Mouse (Mus musculus) hindbrain, embryonic 14.5 days (tissue): ENCODE measurements around the gene Trdmt1. TPM values are rescaled to one million over a fixed set of nuclear protein-coding genes. Genes with fewer than 3 reads are reported as not detected.
A peak's percentile ranks its signal among the peaks of the same experiment; 100 is the strongest.

Experiments
- ATAC-seq: fragments of 200-750 bp; cut with Nextera tagmentation; 2 replicates; pipeline ENCODE4 v1.8.0; 2017; ENCODE audit warnings: moderate number of reproducible peaks, mild to moderate bottlenecking, moderate TSS enrichment, moderate library complexity; ENCODE audit not compliant: low FRiP score
- DNase-seq: peaks from one replicate; pipeline ENCODE4 v3.0.0-alpha.2; 2015; ENCODE audit warnings: low spot score
- H3K27ac ChIP-seq: fragments of 300-500 bp; sonication (generic); 2 replicates; pipeline ENCODE4 v1.5.1; 2014; ENCODE audit warnings: mild to moderate bottlenecking, moderate library complexity
- H3K27me3 ChIP-seq: fragments of 300-500 bp; sonication (generic); 2 replicates; pipeline ENCODE4 v1.6.1; 2014; ENCODE audit warnings: mild to moderate bottlenecking, low read length, mixed read lengths; ENCODE audit not compliant: control insufficient read depth, insufficient read depth
- H3K36me3 ChIP-seq: fragments of 300-500 bp; sonication (generic); replicated peaks from 2 replicates; pipeline ENCODE4 v1.6.1; 2014; ENCODE audit not compliant: control insufficient read depth, insufficient read depth
- H3K4me1 ChIP-seq: fragments of 300-500 bp; sonication (generic); replicated peaks from 2 replicates; pipeline ENCODE4 v1.6.1; 2014; ENCODE audit warnings: antibody characterized with exemption, low read length, mixed read lengths; ENCODE audit not compliant: control insufficient read depth, insufficient read depth
- H3K4me2 ChIP-seq: fragments of 300-500 bp; sonication (generic); replicated peaks from 2 replicates; pipeline ENCODE4 v1.6.1; 2014; ENCODE audit warnings: mild to moderate bottlenecking, moderate library complexity
- H3K4me3 ChIP-seq: fragments of 300-500 bp; sonication (generic); replicated peaks from 2 replicates; pipeline ENCODE4 v1.5.1; 2014; ENCODE audit warnings: mild to moderate bottlenecking, low read length
- H3K9ac ChIP-seq: fragments of 300-500 bp; sonication (generic); 2 replicates; pipeline ENCODE4 v1.6.1; 2014
- H3K9me3 ChIP-seq: fragments of 300-500 bp; sonication (generic); 2 replicates; pipeline ENCODE4 v1.6.1; 2016; ENCODE audit warnings: low read length; ENCODE audit not compliant: control insufficient read depth
- WGBS: fragments of 180-500 bp; shearing (Covaris S2); extraction: QIAGEN DNeasy Blood & Tissue Kit; methylation state at CpG from one replicate; pipeline ENCODE4 v1.1.7; 2014; 5-methylcytosine and 5-hydroxymethylcytosine counted together
- polyA plus RNA-seq: library from polyadenylated mRNA; unstranded; fragments of >200 nt; fragmentation: Nextera tagmentation; extraction: Ambion mirVana; gene quantifications from 2 replicates; pipeline ENCODE4 v1.2.1, GENCODE M21; 2014

Trdmt1 gene
- polyA plus RNA-seq, 1 experiment from 2014 or later, result 11.7 TPM

DNA sequence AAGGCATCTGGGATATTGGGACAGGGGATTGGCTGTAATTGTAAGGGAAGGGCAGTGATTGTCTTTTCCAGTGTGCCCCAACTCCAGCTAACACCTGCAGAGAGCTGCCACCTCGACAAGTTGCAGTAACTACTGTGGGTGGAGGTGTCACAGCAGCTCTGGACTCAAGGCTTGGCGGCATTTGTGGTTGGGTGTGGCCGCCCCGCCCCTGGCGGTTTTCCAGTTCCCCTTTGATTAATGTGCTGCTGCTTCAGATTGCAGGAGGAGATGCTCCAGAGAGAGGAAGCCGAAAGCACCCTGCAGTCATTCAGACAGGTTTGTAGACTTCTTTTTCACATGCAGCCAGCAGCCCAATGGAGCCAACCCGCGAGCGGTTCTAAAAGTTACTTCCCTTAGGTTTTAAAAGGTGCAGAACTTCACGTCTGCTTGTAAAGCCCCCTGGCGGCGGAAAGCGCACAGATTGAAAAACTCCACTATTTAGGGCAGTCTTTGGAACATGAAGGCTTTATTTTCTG lies 30.9 kb upstream of the Trdmt1 start:
- H3K27ac ChIP-seq, result peak overlapping the region; percentile 91
- H3K27me3 ChIP-seq, result no peaks in the 10 kb centered on the region
- peak overlapping the region; percentile 85 for H3K4me2 ChIP-seq
- peak overlapping the region; percentile 80 for H3K9ac ChIP-seq
- DNase-seq, result peak; percentile 84
- H3K36me3 ChIP-seq, result peaks cover 29% of the 10 kb centered on the region
- ATAC-seq, result no peak
- no peaks in the 10 kb centered on the region for H3K9me3 ChIP-seq
- peak overlapping the region; percentile 74 for H3K4me3 ChIP-seq
- peaks cover 18% of the 10 kb centered on the region; the same call in 1 of the 2 replicates for H3K4me1 ChIP-seq
- WGBS, result under 1% methylated on average over 13 of the region's 13 CpGs

DNA sequence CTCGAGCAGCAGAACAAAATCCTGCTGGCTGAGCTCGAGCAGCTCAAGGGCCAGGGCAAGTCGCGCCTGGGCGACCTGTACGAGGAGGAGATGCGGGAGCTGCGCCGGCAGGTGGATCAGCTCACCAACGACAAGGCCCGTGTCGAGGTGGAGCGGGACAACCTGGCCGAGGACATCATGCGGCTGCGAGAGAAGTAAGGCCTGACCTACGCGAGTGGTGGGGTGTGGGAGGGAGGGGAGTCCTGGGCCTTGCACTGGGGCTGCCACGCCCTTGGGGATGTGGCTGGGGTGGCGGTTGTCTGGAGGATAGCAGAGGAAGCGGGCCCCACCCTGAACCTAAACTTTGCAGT lies 30.3 kb upstream of the Trdmt1 start:
- peak overlapping the region; percentile 80 for H3K9ac ChIP-seq
- WGBS, result under 1% methylated on average over 21 of the region's 21 CpGs
- H3K27ac ChIP-seq, result peak overlapping the region; percentile 91
- no peak for DNase-seq
- no peaks in the 10 kb centered on the region for H3K9me3 ChIP-seq
- peak overlapping the region; percentile 74 for H3K4me3 ChIP-seq
- H3K36me3 ChIP-seq, result peaks cover 23% of the 10 kb centered on the region
- peak; percentile 2; the same call in 1 of the 2 replicates for ATAC-seq
- H3K27me3 ChIP-seq, result no peaks in the 10 kb centered on the region
- peaks cover 18% of the 10 kb centered on the region; the same call in 1 of the 2 replicates for H3K4me1 ChIP-seq
- H3K4me2 ChIP-seq, result peak overlapping the region; percentile 85

- Histone ChIP-seq H3K27ac (peak overlapping the region; percentile 91), H3K9me3 (no peaks in the 10 kb centered on the region), H3K9ac (peak overlapping the region; percentile 80), H3K4me1 (peaks cover 18% of the 10 kb centered on the region; the same call in 1 of the 2 replicates), H3K4me2 (peak overlapping the region; percentile 85), H3K27me3 (no peaks in the 10 kb centered on the region), H3K4me3 (peak overlapping the region; percentile 74), H3K36me3 (peaks cover 18% of the 10 kb centered on the region)
- DNase-seq (peak; percentile 81), ATAC-seq (peak; percentile 92)
- WGBS, result under 1% methylated on average over 46 of the region's 46 CpGs
Measured at GRCm38 (mm10) chr2:13574066-13574800, 29.8 kb upstream of the Trdmt1 start.

DNA sequence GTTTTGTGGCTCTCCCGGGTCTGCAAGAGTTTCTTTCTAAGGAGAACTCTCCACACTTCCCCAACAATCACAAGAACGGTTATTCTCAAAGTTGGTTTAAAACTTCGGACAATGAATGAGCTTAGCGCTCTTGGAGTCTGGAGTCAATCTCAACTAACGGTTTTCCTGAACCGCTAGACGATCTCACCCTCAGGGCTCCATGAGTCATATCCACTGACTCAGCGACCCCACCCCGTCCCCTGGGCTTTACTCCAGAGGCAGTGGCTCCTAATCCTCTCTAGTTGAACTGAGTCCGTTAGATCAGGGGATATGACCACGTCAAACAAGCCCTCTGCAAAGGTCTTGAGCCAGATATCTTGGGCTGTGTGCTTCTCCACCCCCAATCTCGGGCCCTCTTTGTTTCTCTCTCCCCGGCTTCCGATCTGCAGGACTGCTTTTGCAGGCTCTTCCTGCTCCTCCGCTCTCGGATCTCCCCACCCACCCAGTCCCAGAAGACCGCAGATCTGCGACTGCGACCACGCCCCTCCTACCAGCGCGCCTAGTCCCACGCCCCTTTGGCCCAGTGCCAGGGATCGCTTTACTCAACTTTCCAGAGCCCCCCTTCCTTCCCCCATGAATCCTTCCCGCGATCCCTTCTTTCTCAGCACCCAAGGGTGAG lies 29.1 kb upstream of the Trdmt1 start, which contains the start of gene Vim:
Gene Vim (plus strand): TSS at position 520 of the 658 bp plus-strand sequence.
- DNase-seq, result peak; percentile 87
- Histone ChIP-seq H3K4me2 (peak within 1 kb of the TSS; percentile 85), H3K4me3 (peak within 1 kb of the TSS; percentile 74), H3K27me3 (no peaks in the 10 kb centered on the region), H3K27ac (peak within 1 kb of the TSS; percentile 91), H3K4me1 (peaks cover 18% of the 10 kb centered on the region; the same call in 1 of the 2 replicates), H3K9me3 (no peaks in the 10 kb centered on the region), H3K36me3 (peaks cover 14% of the 10 kb centered on the region), H3K9ac (peak within 1 kb of the TSS; percentile 80)
- ATAC-seq, result peak; percentile 90
- under 1% methylated on average over 26 of the region's 26 CpGs for WGBS

DNA sequence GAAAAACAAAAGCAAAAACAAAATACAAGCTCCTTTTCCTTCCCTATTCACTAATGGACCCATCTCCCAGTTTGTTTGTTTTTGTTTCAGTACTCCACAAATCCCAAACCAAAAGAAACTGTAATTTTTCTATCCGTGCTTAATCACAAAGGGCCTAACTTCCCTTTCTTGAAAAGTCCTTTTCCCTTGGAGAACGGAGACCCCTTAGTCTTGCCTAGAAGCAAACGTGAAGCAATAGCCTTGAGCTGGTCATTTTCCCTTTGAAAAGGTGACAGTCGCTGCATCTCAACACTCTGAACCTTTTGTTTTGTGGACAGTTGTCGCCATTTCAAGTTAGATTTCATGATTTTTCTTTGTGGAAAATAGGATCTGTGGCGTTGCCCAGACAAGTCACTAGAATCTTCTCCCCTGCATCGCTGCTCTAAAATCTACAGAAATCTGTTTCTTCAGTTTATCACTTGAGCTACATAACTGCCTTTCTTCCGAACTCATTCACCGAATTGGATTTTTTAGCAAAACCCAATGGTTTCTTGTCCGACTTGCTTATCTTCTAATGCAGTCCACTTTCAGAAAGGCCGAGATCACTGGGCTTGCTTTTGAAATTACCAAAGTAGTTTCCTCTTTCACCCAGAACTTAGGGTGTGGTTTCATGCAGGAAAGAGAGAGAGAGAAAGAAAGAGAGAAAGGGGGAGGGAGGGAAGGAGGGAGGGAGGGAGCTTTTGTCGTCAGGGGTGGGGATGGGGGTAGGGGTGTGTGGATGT lies 28.4 kb upstream of the Trdmt1 start:
- Histone ChIP-seq H3K9ac (peak overlapping the region; percentile 80), H3K27ac (peak overlapping the region; percentile 91), H3K4me2 (peak overlapping the region; percentile 85), H3K4me1 (peaks cover 18% of the 10 kb centered on the region; the same call in 1 of the 2 replicates), H3K9me3 (no peaks in the 10 kb centered on the region), H3K27me3 (no peaks in the 10 kb centered on the region), H3K4me3 (peak overlapping the region; percentile 74), H3K36me3 (peaks cover 7% of the 10 kb centered on the region; the same call in 1 of the 2 replicates)
- ATAC-seq (peak; percentile 1; the same call in 1 of the 2 replicates), DNase-seq (no peak)
- 3% methylated on average over 12 of the region's 12 CpGs for WGBS

DNA sequence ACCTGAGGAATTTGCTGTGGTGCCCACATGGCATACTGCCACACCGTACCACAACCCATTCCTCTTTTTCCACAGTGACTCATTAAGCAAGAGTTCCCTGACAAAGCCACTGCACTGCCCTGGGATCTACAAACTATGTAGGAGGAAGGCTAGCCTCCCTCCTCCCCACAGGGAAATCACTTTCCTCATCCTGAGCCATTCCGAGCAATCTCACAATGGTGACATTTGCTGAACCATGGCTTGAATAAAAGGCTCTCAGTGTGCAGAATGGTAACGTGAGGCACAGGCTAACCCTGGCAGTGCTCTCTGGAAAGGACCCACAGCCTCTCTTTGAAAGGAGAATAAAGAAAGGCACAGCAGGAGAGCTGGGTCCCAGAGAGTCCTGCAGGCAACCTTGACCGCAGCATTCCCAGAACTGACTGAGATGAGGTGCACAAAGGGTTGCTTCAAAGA lies 27.7 kb upstream of the Trdmt1 start:
- H3K4me2 ChIP-seq, result peak overlapping the region; percentile 85

GRCm38 (mm10) chr2:13570122-13570521 lies 25.7 kb upstream of the Trdmt1 start:
- Histone ChIP-seq H3K4me2 (no peak overlapping the region), H3K4me3 (no peak overlapping the region), H3K27ac (no peak overlapping the region), H3K9me3 (no peaks in the 10 kb centered on the region), H3K36me3 (no peaks in the 10 kb centered on the region), H3K4me1 (peaks cover 16% of the 10 kb centered on the region; the same call in 1 of the 2 replicates), H3K27me3 (no peaks in the 10 kb centered on the region), H3K9ac (no peak overlapping the region)
- DNase-seq, result no peak
- 87% methylated on average over 2 of the region's 2 CpGs for WGBS
- ATAC-seq, result no peak

More for the DNA sequence above, 27.7 kb upstream of the Trdmt1 start:
- H3K4me1 ChIP-seq, result peaks cover 18% of the 10 kb centered on the region; the same call in 1 of the 2 replicates
- DNase-seq (no peak), ATAC-seq (no peak)
- H3K36me3 ChIP-seq, result peaks cover 3% of the 10 kb centered on the region; the same call in 1 of the 2 replicates
- H3K9me3 ChIP-seq, result no peaks in the 10 kb centered on the region
- H3K9ac ChIP-seq, result no peak overlapping the region
- 1% methylated on average over 4 of the region's 4 CpGs for WGBS
- peak overlapping the region; percentile 91 for H3K27ac ChIP-seq
- no peak overlapping the region for H3K4me3 ChIP-seq
- H3K27me3 ChIP-seq, result no peaks in the 10 kb centered on the region

GRCm38 (mm10) chr2:13560396-13560795 lies 15.9 kb upstream of the Trdmt1 start:
- H3K9ac ChIP-seq, result no peak overlapping the region
- H3K4me2 ChIP-seq, result no peak overlapping the region
- H3K27me3 ChIP-seq, result no peaks in the 10 kb centered on the region
- H3K4me1 ChIP-seq, result no peaks in the 10 kb centered on the region
- no peak overlapping the region for H3K27ac ChIP-seq
- ATAC-seq, result no peak
- DNase-seq, result no peak
- H3K4me3 ChIP-seq, result no peak overlapping the region
- WGBS, result 92% methylated on average over 2 of the region's 2 CpGs
- no peaks in the 10 kb centered on the region for H3K9me3 ChIP-seq
- H3K36me3 ChIP-seq, result no peaks in the 10 kb centered on the region
